Mouse (Mus musculus): ENCODE measurements at regions not wholly inside any gene's neighbourhood (a gene's known extent, or its start where the extent isn't known, plus 50 kb on each side); places are given as distances from the start of the nearest gene placed in this dataset.

DNA sequence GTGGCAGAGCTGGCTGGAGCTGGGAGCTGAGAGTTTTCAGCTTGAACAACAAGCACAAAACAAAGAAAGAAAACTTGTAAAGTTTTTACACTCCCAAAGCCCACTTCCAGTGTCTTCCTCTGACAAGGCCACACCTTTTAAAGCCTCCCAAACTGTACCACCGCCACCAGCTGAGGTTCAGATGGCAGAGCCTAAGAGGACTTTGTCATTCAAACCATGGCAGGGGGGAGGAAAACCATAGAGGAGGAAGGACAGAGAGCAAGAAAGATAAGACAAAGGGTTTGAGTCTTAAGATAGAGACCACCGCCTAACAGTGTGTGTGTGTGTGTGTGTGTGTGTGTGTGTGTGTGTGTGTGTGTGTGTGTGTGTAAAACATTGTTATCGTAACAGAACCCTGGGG, 228.1 kb upstream of the Npvf start:
- Histone ChIP-seq H3K36me3 (ENCODE audit: control insufficient read depth, insufficient read depth, low read length) (no peaks in the 10 kb centered on the region), H3K27ac (ENCODE audit: insufficient read depth, low read length) (no peak overlapping the region)

DNA sequence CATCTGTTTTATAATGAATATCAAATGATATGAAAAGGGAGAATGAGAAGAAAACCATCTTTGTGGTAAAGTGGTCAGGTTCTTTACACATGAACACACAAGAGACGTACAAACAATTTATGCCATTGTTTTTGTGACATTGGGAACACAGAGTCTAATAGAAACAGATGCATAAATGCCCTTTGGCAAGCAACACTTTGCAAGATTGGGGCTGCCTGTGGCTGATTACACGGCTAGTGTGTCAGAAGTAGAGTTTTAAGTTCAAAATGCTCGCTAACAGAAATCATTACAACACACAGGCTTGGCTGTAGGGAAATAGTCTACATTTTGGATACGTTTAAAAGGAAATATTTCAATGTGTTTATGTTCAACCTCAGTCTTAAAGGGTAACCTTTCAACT, 228.5 kb upstream of the Npvf start:
- WGBS, result 82% methylated on average over 4 of the region's 4 CpGs
- TF ChIP-seq CTCF (IDR thresholded peaks at IDR 0.05; ENCODE audit: extremely low read depth, insufficient read depth, insufficient read length, insufficient replicate concordance) (no peak), POLR2A (IDR thresholded peaks at IDR 0.05; ENCODE audit: low read depth, low read length) (no peak)
- Histone ChIP-seq H3K4me3 (ENCODE audit: extremely low read depth, insufficient read depth, insufficient read length) (no peak overlapping the region), H3K4me1 (ENCODE audit: control insufficient read depth, insufficient read depth, insufficient read length) (no peaks in the 10 kb centered on the region), H3K36me3 (ENCODE audit: control insufficient read depth, insufficient read depth, low read length) (no peaks in the 10 kb centered on the region), H3K27me3 (ENCODE audit: control insufficient read depth, insufficient read depth, low read length) (no peaks in the 10 kb centered on the region), H3K27ac (ENCODE audit: insufficient read depth, low read length) (no peak overlapping the region)
- no peak for DNase-seq (ENCODE audit: low read depth in 1 of 2, low spot score in 2 of 2)

More for the DNA sequence above, 228.1 kb upstream of the Npvf start:
- TF ChIP-seq CTCF (IDR thresholded peaks at IDR 0.05; ENCODE audit: extremely low read depth, insufficient read depth, insufficient read length, insufficient replicate concordance) (no peak), POLR2A (IDR thresholded peaks at IDR 0.05; ENCODE audit: low read depth, low read length) (no peak)
- WGBS, result 70% methylated on average over 3 of the region's 3 CpGs
- Histone ChIP-seq H3K4me3 (ENCODE audit: extremely low read depth, insufficient read depth, insufficient read length) (no peak overlapping the region), H3K27me3 (ENCODE audit: control insufficient read depth, insufficient read depth, low read length) (no peaks in the 10 kb centered on the region), H3K4me1 (ENCODE audit: control insufficient read depth, insufficient read depth, insufficient read length) (no peaks in the 10 kb centered on the region)
- no peak for DNase-seq (ENCODE audit: low read depth in 1 of 2, low spot score in 2 of 2)

DNA sequence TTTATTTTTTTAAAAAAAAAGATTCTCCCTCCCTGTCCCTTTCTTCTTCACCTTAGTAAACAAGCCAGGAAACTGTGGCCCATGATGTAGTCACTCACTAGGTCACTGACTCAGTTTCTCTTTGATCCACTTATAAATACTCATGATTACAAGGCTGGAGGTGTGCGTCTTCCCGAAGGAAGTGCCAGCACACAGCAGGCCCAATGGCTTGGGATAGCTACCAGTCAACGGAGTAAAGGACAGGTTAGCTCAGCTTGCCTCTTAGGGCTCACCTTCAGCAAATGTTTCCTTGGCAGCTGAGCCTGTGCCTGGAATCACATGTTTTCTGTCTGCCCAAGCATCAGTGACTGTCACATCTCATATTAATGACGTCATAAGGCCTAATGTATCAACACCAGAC, 230.8 kb upstream of the Npvf start:
- no peak for DNase-seq (ENCODE audit: low read depth in 1 of 2, low spot score in 2 of 2)
- Histone ChIP-seq H3K4me1 (ENCODE audit: control insufficient read depth, insufficient read depth, insufficient read length) (no peaks in the 10 kb centered on the region), H3K4me3 (ENCODE audit: extremely low read depth, insufficient read depth, insufficient read length) (no peak overlapping the region), H3K27me3 (ENCODE audit: control insufficient read depth, insufficient read depth, low read length) (no peaks in the 10 kb centered on the region), H3K36me3 (ENCODE audit: control insufficient read depth, insufficient read depth, low read length) (no peaks in the 10 kb centered on the region), H3K27ac (ENCODE audit: insufficient read depth, low read length) (no peak overlapping the region)
- TF ChIP-seq POLR2A (IDR thresholded peaks at IDR 0.05; ENCODE audit: low read depth, low read length) (no peak), CTCF (IDR thresholded peaks at IDR 0.05; ENCODE audit: extremely low read depth, insufficient read depth, insufficient read length, insufficient replicate concordance) (no peak)
- 95% methylated on average over 4 of the region's 4 CpGs for WGBS

DNA sequence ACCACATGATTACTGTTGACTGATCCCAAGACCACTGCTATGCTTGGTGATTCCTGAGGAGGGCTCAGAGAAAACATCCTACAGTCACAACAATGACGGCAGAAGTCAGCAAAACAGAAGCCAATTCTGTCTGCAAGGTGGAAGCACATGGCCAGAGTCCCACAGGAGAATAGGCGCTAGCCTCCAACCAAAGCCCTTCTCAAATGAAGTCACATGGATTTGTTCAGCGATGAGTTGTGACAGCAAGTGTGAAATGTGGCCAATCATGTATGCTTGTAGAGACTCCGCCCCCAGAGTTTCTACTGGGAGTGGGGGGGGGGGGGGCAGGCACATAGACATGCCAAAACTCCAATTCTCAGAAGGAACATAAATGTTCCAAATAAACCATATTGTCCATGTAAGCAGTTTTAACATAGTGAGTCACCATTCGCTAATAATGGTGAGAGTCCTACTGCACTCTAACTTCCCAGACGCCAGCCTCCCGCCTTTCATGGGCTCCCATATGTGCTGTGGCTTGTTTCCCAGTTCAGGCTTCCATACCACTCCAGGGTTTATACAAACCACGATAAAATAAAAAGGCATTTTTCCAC, 231.6 kb upstream of the Npvf start:
- H3K27me3 ChIP-seq (ENCODE audit: control insufficient read depth, insufficient read depth, low read length), result no peaks in the 10 kb centered on the region
- no peak overlapping the region for H3K4me3 ChIP-seq (ENCODE audit: extremely low read depth, insufficient read depth, insufficient read length)
- WGBS, result 87% methylated on average over 8 of the region's 8 CpGs
- no peak for DNase-seq (ENCODE audit: low read depth in 1 of 2, low spot score in 2 of 2)
- no peaks in the 10 kb centered on the region for H3K4me1 ChIP-seq (ENCODE audit: control insufficient read depth, insufficient read depth, insufficient read length)
- H3K36me3 ChIP-seq (ENCODE audit: control insufficient read depth, insufficient read depth, low read length), result no peaks in the 10 kb centered on the region
- TF ChIP-seq POLR2A (IDR thresholded peaks at IDR 0.05; ENCODE audit: low read depth, low read length) (no peak), CTCF (IDR thresholded peaks at IDR 0.05; ENCODE audit: extremely low read depth, insufficient read depth, insufficient read length, insufficient replicate concordance) (no peak)
- no peak overlapping the region for H3K27ac ChIP-seq (ENCODE audit: insufficient read depth, low read length)

DNA sequence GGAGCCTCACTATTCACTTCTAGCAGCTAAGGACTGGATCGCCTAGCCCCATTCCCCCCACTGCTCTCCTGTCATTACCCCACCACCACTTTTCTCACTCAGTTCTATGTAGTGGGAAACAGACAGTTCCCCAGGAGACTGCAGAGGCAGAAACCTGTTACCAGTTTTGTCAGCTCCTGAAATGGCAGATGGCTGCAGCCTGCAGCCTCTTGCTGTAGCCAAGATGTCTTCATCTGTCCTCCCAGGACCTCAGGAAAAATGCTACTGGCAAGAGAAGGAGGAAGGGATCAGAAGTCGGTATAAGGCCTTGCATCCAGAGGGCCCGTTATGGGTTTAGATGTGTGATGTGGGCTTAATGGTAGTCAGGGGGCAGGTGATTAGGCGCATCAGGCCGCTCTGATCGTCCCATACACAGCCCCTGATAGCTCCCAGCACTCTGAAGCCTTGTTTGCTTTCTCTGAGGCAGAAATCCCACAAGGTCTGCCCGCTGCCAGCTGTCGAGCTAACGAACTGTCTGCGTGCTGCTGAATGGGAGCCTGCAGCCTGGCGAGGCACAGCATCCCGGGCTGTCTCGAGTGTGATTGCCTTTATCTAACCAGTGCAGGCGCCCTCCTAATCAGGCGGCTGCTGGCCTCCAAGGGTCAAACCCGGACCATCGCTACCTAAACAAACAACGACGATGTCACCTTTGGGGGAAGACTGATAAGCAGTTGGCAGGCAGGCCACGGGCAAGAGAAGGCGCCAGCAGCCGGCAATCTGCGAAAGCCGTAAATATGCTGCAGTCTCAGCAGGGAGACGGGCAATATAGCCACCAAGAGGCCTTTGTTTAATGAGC, 236.3 kb upstream of the Npvf start:
- H3K36me3 ChIP-seq (ENCODE audit: control insufficient read depth, insufficient read depth, low read length), result no peaks in the 10 kb centered on the region
- WGBS, result 40% methylated on average over 25 of the region's 25 CpGs
- no peak for DNase-seq (ENCODE audit: low read depth in 1 of 2, low spot score in 2 of 2)
- no peak for TF ChIP-seq CTCF (IDR thresholded peaks at IDR 0.05; ENCODE audit: extremely low read depth, insufficient read depth, insufficient read length, insufficient replicate concordance)
- TF ChIP-seq POLR2A (IDR thresholded peaks at IDR 0.05; ENCODE audit: low read depth, low read length), result no peak
- H3K4me1 ChIP-seq (ENCODE audit: control insufficient read depth, insufficient read depth, insufficient read length), result no peaks in the 10 kb centered on the region
- H3K4me3 ChIP-seq (ENCODE audit: extremely low read depth, insufficient read depth, insufficient read length), result no peak overlapping the region
- no peak overlapping the region for H3K27ac ChIP-seq (ENCODE audit: insufficient read depth, low read length)
- no peaks in the 10 kb centered on the region for H3K27me3 ChIP-seq (ENCODE audit: control insufficient read depth, insufficient read depth, low read length)

DNA sequence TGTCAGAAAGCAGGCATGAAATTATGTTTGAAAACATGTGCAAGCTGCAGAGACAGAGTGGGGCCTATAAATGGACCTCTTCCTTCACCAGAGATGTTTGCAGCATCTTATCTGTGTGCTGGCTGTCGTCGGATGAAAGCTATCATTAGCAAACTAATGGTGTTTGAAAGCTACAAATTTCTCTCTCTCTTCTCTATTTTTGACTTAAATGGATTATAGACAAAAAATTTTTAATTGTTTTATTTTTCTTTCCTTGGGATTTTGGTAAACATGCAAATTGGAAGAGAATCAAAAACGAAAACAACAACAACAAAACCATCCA, 236.9 kb upstream of the Npvf start:
- Histone ChIP-seq H3K4me3 (ENCODE audit: extremely low read depth, insufficient read depth, insufficient read length) (no peak overlapping the region), H3K4me1 (ENCODE audit: control insufficient read depth, insufficient read depth, insufficient read length) (no peaks in the 10 kb centered on the region), H3K27ac (ENCODE audit: insufficient read depth, low read length) (no peak overlapping the region), H3K36me3 (ENCODE audit: control insufficient read depth, insufficient read depth, low read length) (no peaks in the 10 kb centered on the region), H3K27me3 (ENCODE audit: control insufficient read depth, insufficient read depth, low read length) (no peaks in the 10 kb centered on the region)
- no peak for TF ChIP-seq POLR2A (IDR thresholded peaks at IDR 0.05; ENCODE audit: low read depth, low read length)
- TF ChIP-seq CTCF (IDR thresholded peaks at IDR 0.05; ENCODE audit: extremely low read depth, insufficient read depth, insufficient read length, insufficient replicate concordance), result no peak
- 65% methylated on average over 3 of the region's 3 CpGs for WGBS
- DNase-seq (ENCODE audit: low read depth in 1 of 2, low spot score in 2 of 2), result no peak

DNA sequence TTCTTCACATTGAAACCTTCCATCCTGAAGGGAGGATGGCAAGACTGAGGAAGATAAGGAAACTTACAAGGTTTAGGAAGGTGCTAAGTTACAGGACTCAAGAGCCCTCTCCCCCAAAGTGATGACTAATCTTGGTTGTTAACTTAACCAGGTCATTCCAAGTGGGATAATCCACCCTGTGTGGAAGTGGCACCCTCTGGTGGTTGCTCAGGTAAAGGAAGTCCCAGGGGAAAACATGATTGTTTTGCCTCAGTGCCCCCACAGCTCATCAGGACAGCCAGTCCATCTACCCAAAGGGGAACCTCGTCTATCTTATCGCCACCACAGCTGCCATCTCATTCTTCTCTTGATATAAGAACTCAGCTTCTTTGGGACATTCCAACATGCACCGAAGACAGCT, 244.6 kb upstream of the Npvf start:
- Histone ChIP-seq H3K27me3 (ENCODE audit: control insufficient read depth, insufficient read depth, low read length) (no peaks in the 10 kb centered on the region), H3K36me3 (ENCODE audit: control insufficient read depth, insufficient read depth, low read length) (no peaks in the 10 kb centered on the region), H3K4me3 (ENCODE audit: extremely low read depth, insufficient read depth, insufficient read length) (no peak overlapping the region), H3K4me1 (ENCODE audit: control insufficient read depth, insufficient read depth, insufficient read length) (no peaks in the 10 kb centered on the region), H3K27ac (ENCODE audit: insufficient read depth, low read length) (no peak overlapping the region)
- TF ChIP-seq CTCF (IDR thresholded peaks at IDR 0.05; ENCODE audit: extremely low read depth, insufficient read depth, insufficient read length, insufficient replicate concordance) (no peak), POLR2A (IDR thresholded peaks at IDR 0.05; ENCODE audit: low read depth, low read length) (no peak)
- no peak for DNase-seq (ENCODE audit: low read depth in 1 of 2, low spot score in 2 of 2)
- whole genome bisulfite sequencing, result 79% methylated on average over 3 of the region's 3 CpGs
